Mouse (Mus musculus): ENCODE results near the gene Zswim8. TPM values are rescaled to one million over a fixed set of nuclear protein-coding genes. Genes with fewer than 3 reads are reported as not detected.

Zswim8 gene
- polyA plus RNA-seq, 1 experiment from 2014 or later, result 21.8 TPM

- ATAC-seq, result no peak
- H3K9me3 ChIP-seq (ENCODE audit: control insufficient read depth, low read length), result no peaks in the 10 kb centered on the region
- H3K4me2 ChIP-seq (ENCODE audit: low read depth, low read length), result no peak overlapping the region
- H3K4me1 ChIP-seq (ENCODE audit: control insufficient read depth, insufficient read depth, low read length), result peaks cover 7% of the 10 kb centered on the region
- no peak overlapping the region for H3K9ac ChIP-seq (ENCODE audit: low read depth, low read length)
- no peaks in the 10 kb centered on the region for H3K27me3 ChIP-seq (replicated peaks; ENCODE audit: control insufficient read depth, insufficient read depth, low read length)
- peaks cover 39% of the 10 kb centered on the region for H3K36me3 ChIP-seq (ENCODE audit: control insufficient read depth, insufficient read depth, low read length)
- 85% methylated on average over 4 of the region's 4 CpGs for WGBS
- H3K27ac ChIP-seq (ENCODE audit: low read length), result no peak overlapping the region
- no peak overlapping the region for H3K4me3 ChIP-seq (ENCODE audit: low read length)
Observed at GRCm38 (mm10) chr14:20721371-20721770, 14.0 kb downstream of the Zswim8 start.

DNA sequence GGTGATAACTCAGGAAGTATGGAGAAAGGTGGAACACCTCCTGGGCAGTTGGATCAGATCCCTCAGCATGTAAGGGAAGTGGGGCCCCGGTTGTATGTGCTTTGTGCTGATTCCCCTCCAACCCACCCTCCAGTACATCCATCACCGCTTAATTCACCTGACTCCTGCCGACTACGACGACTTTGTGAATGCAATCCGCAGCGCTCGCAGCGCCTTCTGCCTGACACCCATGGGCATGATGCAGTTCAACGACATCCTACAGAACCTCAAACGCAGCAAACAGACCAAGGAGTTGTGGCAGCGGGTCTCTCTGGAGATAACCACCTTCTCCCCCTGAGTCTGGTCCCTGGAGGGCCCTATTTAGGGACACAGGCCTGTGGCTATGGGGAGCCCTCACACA, 15.7 kb downstream of the Zswim8 start:
- no peak overlapping the region for H3K9ac ChIP-seq (ENCODE audit: low read depth, low read length)
- no peaks in the 10 kb centered on the region for H3K27me3 ChIP-seq (replicated peaks; ENCODE audit: control insufficient read depth, insufficient read depth, low read length)
- H3K36me3 ChIP-seq (ENCODE audit: control insufficient read depth, insufficient read depth, low read length), result peaks cover 36% of the 10 kb centered on the region
- WGBS, result 86% methylated on average over 12 of the region's 12 CpGs
- no peaks in the 10 kb centered on the region for H3K9me3 ChIP-seq (ENCODE audit: control insufficient read depth, low read length)
- no peak overlapping the region for H3K27ac ChIP-seq (ENCODE audit: low read length)
- H3K4me2 ChIP-seq (ENCODE audit: low read depth, low read length), result no peak overlapping the region
- no peak overlapping the region for H3K4me3 ChIP-seq (ENCODE audit: low read length)
- H3K4me1 ChIP-seq (ENCODE audit: control insufficient read depth, insufficient read depth, low read length), result peaks cover 7% of the 10 kb centered on the region
- ATAC-seq, result no peak

DNA sequence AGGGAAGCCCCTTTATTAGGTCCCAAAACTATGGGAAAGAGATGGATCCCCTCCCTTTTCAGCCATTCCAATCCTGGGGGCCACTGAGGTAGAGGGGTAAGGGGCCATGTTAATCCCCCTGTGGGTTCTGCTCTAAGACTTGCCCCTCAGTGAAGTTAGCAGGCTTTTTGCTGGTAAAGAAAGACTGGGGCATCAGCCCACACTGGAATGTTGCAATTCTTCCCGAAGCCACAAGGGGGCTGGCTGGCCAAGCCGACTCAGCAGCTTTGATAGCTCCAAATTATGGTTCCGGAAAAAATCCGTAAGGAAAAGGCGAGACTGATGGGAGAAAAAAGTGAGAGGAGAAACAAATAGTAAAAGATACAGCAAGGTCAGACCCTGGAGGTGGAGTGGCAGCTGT, 16.7 kb downstream of the Zswim8 start:
- peaks cover 7% of the 10 kb centered on the region for H3K4me1 ChIP-seq (ENCODE audit: control insufficient read depth, insufficient read depth, low read length)
- H3K36me3 ChIP-seq (ENCODE audit: control insufficient read depth, insufficient read depth, low read length), result peaks cover 31% of the 10 kb centered on the region
- no peak overlapping the region for H3K27ac ChIP-seq (ENCODE audit: low read length)
- no peak overlapping the region for H3K4me3 ChIP-seq (ENCODE audit: low read length)
- 19% methylated on average over 5 of the region's 5 CpGs for WGBS
- H3K9ac ChIP-seq (ENCODE audit: low read depth, low read length), result no peak overlapping the region
- H3K27me3 ChIP-seq (replicated peaks; ENCODE audit: control insufficient read depth, insufficient read depth, low read length), result no peaks in the 10 kb centered on the region
- H3K4me2 ChIP-seq (ENCODE audit: low read depth, low read length), result no peak overlapping the region
- ATAC-seq, result no peak
- no peaks in the 10 kb centered on the region for H3K9me3 ChIP-seq (ENCODE audit: control insufficient read depth, low read length)

DNA sequence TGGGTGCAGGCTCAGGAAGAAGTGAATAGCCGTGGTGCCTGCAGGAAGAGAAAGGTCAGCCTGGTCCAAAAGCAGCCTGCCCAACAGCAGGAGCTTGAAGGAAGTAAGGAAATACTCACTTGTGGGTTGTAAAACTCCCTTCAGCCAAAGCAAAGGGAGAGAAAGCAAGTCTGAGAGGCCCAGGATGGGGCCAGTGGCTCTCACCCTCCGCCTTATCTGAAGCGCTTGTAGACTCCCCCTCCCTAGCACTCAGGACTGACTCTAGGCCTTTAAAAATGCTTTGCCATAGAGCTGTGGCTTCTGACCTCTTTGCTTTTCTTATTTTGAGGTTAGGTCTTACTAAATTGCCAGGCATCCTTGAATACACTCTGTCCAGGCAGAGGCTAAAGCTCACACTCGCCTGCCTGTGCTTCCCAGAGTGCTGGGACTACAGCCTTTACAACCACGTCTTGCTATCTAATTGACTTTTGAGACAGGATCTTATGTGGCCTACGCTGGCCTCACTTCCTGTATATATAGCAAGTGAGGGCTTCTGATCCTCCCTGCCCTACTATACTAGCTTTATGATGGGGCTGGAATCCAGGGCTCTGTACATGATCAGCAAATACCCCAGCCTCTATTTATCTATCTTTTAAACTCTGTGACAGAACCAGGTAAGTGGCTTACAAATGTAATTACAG, 18.4 kb downstream of the Zswim8 start:
- Histone ChIP-seq H3K27ac (ENCODE audit: low read length) (peak overlapping the region; percentile 89), H3K9me3 (ENCODE audit: control insufficient read depth, low read length) (no peaks in the 10 kb centered on the region), H3K4me2 (ENCODE audit: low read depth, low read length) (no peak overlapping the region), H3K4me1 (ENCODE audit: control insufficient read depth, insufficient read depth, low read length) (peaks cover 7% of the 10 kb centered on the region), H3K36me3 (ENCODE audit: control insufficient read depth, insufficient read depth, low read length) (peaks cover 41% of the 10 kb centered on the region), H3K9ac (ENCODE audit: low read depth, low read length) (0 out of 2 replicates have a peak overlapping the region, but pooled peaks have one; percentile 6), H3K27me3 (replicated peaks; ENCODE audit: control insufficient read depth, insufficient read depth, low read length) (no peaks in the 10 kb centered on the region), H3K4me3 (ENCODE audit: low read length) (no peak overlapping the region)
- 52% methylated on average over 6 of the region's 6 CpGs for WGBS
- ATAC-seq, result peak; percentile 92

- H3K9ac ChIP-seq (ENCODE audit: low read depth, low read length), result no peak overlapping the region
- no peak overlapping the region for H3K4me2 ChIP-seq (ENCODE audit: low read depth, low read length)
- peaks cover 18% of the 10 kb centered on the region for H3K4me1 ChIP-seq (ENCODE audit: control insufficient read depth, insufficient read depth, low read length)
- H3K27ac ChIP-seq (ENCODE audit: low read length), result no peak overlapping the region
- no peak for ATAC-seq
- no peaks in the 10 kb centered on the region for H3K9me3 ChIP-seq (ENCODE audit: control insufficient read depth, low read length)
- no peak overlapping the region for H3K4me3 ChIP-seq (ENCODE audit: low read length)
- H3K27me3 ChIP-seq (replicated peaks; ENCODE audit: control insufficient read depth, insufficient read depth, low read length), result no peaks in the 10 kb centered on the region
- 94% methylated on average over 9 of the region's 9 CpGs for WGBS
- H3K36me3 ChIP-seq (ENCODE audit: control insufficient read depth, insufficient read depth, low read length), result peaks cover 26% of the 10 kb centered on the region
Observed at GRCm38 (mm10) chr14:20729871-20730270, 22.5 kb downstream of the Zswim8 start.

GRCm38 (mm10) chr14:20730853-20731602, 23.7 kb downstream of the Zswim8 start:
- ATAC-seq, result no peak
- Histone ChIP-seq H3K27me3 (replicated peaks; ENCODE audit: control insufficient read depth, insufficient read depth, low read length) (no peaks in the 10 kb centered on the region), H3K4me3 (ENCODE audit: low read length) (no peak overlapping the region), H3K9ac (ENCODE audit: low read depth, low read length) (no peak overlapping the region), H3K4me2 (ENCODE audit: low read depth, low read length) (no peak overlapping the region), H3K4me1 (ENCODE audit: control insufficient read depth, insufficient read depth, low read length) (peaks cover 21% of the 10 kb centered on the region), H3K9me3 (ENCODE audit: control insufficient read depth, low read length) (no peaks in the 10 kb centered on the region), H3K27ac (ENCODE audit: low read length) (no peak overlapping the region), H3K36me3 (ENCODE audit: control insufficient read depth, insufficient read depth, low read length) (peaks cover 23% of the 10 kb centered on the region)
- 84% methylated on average over 9 of the region's 9 CpGs for WGBS

DNA sequence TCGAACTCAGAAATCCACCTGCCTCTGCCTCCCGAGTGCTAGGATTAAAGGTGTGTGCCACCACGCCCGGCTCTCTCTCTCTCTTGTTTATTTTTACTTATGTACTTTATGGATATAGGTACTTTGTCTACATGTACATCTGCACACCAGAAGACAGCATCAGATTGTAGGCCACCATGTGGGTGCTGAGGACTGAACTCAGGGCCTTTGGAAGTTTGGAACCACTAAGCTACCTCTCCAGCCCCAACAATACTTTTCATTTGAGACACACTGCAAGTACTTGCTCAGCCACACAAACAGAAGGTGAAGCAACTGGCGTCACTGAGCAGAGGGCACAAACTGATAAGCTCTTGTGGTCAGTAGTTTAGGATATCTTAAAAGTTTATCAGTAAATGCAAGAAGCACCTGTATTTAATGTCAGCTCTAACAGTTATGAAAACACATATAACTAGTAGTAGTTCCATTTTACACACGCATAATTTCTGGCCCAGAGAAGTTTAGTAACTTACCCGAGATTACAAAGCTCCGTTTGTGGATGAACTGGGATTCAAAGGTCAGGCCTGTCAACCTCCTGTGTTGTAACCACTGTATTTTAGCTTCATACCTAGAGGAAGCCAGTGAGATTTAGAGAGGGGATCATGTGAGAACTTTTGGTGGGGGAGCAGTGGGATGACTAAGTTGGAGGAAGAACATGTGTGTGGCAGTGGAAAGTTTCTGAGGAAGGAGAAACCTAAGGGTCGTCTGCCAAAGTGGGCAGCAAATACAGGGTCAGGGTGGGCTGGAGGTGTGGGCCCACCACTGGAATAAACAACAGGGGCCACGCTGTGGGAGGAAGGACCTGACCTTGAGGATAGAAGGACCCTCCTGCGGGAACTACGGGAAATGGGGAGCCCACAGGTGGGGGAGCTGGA, 25.9 kb downstream of the Zswim8 start:
- no peaks in the 10 kb centered on the region for H3K9me3 ChIP-seq (ENCODE audit: control insufficient read depth, low read length)
- peak overlapping the region; percentile 95 for H3K9ac ChIP-seq (ENCODE audit: low read depth, low read length)
- no peaks in the 10 kb centered on the region for H3K27me3 ChIP-seq (replicated peaks; ENCODE audit: control insufficient read depth, insufficient read depth, low read length)
- peak overlapping the region; percentile 94 for H3K27ac ChIP-seq (ENCODE audit: low read length)
- 40% methylated on average over 12 of the region's 12 CpGs for WGBS
- no peak for ATAC-seq
- peak overlapping the region; percentile 92 for H3K4me2 ChIP-seq (ENCODE audit: low read depth, low read length)
- H3K4me1 ChIP-seq (ENCODE audit: control insufficient read depth, insufficient read depth, low read length), result peaks cover 30% of the 10 kb centered on the region
- peak overlapping the region; percentile 85 for H3K4me3 ChIP-seq (ENCODE audit: low read length)
- H3K36me3 ChIP-seq (ENCODE audit: control insufficient read depth, insufficient read depth, low read length), result peaks cover 10% of the 10 kb centered on the region

GRCm38 (mm10) chr14:20733952-20734774, 26.8 kb downstream of the Zswim8 start, which contains the start of gene Ndst2:
Gene Ndst2 (minus strand): TSS chr14:20734562.
- Histone ChIP-seq H3K4me1 (ENCODE audit: control insufficient read depth, insufficient read depth, low read length) (peaks cover 30% of the 10 kb centered on the region), H3K9me3 (ENCODE audit: control insufficient read depth, low read length) (no peaks in the 10 kb centered on the region), H3K9ac (ENCODE audit: low read depth, low read length) (peak within 1 kb of the TSS; percentile 95), H3K4me2 (ENCODE audit: low read depth, low read length) (peak within 1 kb of the TSS; percentile 92), H3K27me3 (replicated peaks; ENCODE audit: control insufficient read depth, insufficient read depth, low read length) (no peaks in the 10 kb centered on the region), H3K36me3 (ENCODE audit: control insufficient read depth, insufficient read depth, low read length) (peaks cover 9% of the 10 kb centered on the region), H3K4me3 (ENCODE audit: low read length) (peak within 1 kb of the TSS; percentile 85), H3K27ac (ENCODE audit: low read length) (peak within 1 kb of the TSS; percentile 94)
- ATAC-seq, result peak; percentile 98
- under 1% methylated on average over 81 of the region's 81 CpGs for WGBS
